In the genomic region with DNA sequence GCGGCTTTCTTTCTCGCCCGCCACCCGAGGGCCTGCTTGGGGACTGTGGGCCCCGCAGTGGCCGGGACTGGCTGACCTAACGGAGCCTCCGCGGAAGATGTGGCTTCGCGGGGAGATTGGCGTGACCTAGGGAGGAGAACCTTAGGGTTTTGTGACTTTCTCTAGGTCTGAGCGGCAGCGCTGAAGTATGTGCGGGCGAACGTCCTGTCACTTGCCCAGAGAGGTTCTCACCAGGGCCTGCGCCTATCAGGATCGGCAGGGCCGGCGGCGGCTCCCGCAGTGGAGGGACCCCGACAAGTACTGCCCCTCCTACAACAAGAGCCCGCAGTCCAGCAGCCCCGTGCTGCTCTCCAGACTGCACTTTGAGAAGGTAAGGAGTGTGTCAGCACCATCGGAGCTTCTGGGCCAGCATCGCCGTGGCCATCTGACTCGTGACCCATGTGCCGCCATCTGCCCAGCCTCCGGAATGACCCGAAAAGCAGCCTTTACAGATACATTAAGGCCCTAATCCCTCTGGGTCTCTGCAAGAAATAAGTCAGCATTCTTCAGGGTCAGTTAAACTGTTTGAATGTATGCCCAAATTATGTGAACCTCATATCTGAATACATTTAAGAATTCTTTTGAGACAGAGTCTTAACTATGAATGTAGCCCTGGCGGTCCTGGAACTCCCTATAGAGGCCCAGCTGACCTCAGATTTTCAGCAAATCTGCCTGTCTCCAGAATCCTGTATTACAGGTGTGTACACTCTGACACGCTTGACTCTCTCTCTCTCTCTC, we compare ENCODE assay signal across 7 mouse cellular contexts. TPM values are rescaled to one million over a fixed set of nuclear protein-coding genes. Genes with fewer than 3 reads are reported as not detected.
DNase-seq lines count a peak whose midpoint lies in the region; ATAC-seq and TF ChIP-seq lines count a peak whose summit lies in the region.

No protein-coding gene starts in this region.

- no peaks in the 10 kb centered on the region for H3K27me3 ChIP-seq in MEL (ENCODE audit: control insufficient read depth in 1 of 2, insufficient read depth in 2 of 2, low read length in 2 of 2)
- H3K27me3 ChIP-seq in embryonic facial prominence, embryonic 15.5 days, result no peaks in the 10 kb centered on the region
- no peaks in the 10 kb centered on the region for H3K27me3 ChIP-seq in heart, postnatal 0 days (ENCODE audit: control insufficient read depth, insufficient read depth, low read length)

- no peak for TF ChIP-seq RAD21 in MEL (IDR thresholded peaks at IDR 0.05; ENCODE audit: low read depth, low read length)

- H3K4me1 ChIP-seq in MEL (ENCODE audit: control insufficient read depth in 1 of 2, insufficient read depth in 2 of 2, low read length in 2 of 2), result peaks cover 0 to 17% of the 10 kb centered on the region in 2 experiments; a peak in 3 of 4 replicates
- H3K4me1 ChIP-seq in bone marrow, adult 2 months (ENCODE audit: control insufficient read depth, insufficient read depth, low read length), result peaks cover 3% of the 10 kb centered on the region; the same call in 1 of the 2 replicates
- peaks cover 8% of the 10 kb centered on the region for H3K4me1 ChIP-seq in embryonic facial prominence, embryonic 15.5 days
- H3K4me1 ChIP-seq in heart, postnatal 0 days (ENCODE audit: control insufficient read depth, insufficient read depth), result 0 out of 2 replicates have a peak, but pooled peaks cover 6% of the 10 kb centered on the region

- TF ChIP-seq EP300 in MEL (IDR thresholded peaks at IDR 0.05; ENCODE audit: low read depth in 1 of 2, low read length in 2 of 2), result no peak
- TF ChIP-seq EP300 in heart, postnatal 0 days (IDR thresholded peaks at IDR 0.05; ENCODE audit: low read depth), result no peak

- WGBS in bone marrow, adult 2 months, result 6% methylated on average over 35 of the region's 35 CpGs
- 2% methylated on average over 35 of the region's 35 CpGs for WGBS in embryonic facial prominence, embryonic 15.5 days
- WGBS in heart, postnatal 0 days, result 4% methylated on average over 35 of the region's 35 CpGs
- WGBS in macrophage (ENCODE audit: missing documents), result 13% methylated on average over 35 of the region's 35 CpGs

- peak; percentile 61 for DNase-seq in MEL (ENCODE audit: low read depth, low spot score)
- peak; percentile 18 for DNase-seq in heart, postnatal 0 days (ENCODE audit: low spot score)
- DNase-seq in kidney, postnatal 4 days, result peak; percentile 65 to 75
- peak; percentile 27 to 40 for DNase-seq in spleen, adult 18-20 months

- TF ChIP-seq CTCF in MEL (IDR thresholded peaks at IDR 0.05 in 2 of 3, conservative IDR thresholded peaks at IDR 0.05 in 1 of 3; ENCODE audit: control insufficient read depth in 1 of 3, insufficient read depth in 1 of 3, low read depth in 2 of 3, low read length in 3 of 3, poor library complexity in 1 of 3, severe bottlenecking in 1 of 3), result no peak
- no peak for TF ChIP-seq CTCF in bone marrow, adult 2 months (IDR thresholded peaks at IDR 0.05; ENCODE audit: control insufficient read depth, insufficient read depth, low read length)
- no peak for TF ChIP-seq CTCF in heart, postnatal 0 days (IDR thresholded peaks at IDR 0.05; ENCODE audit: low read depth)

- no peaks in the 10 kb centered on the region for H3K9me3 ChIP-seq in MEL (replicated peaks; ENCODE audit: insufficient read depth, low read length)
- H3K9me3 ChIP-seq in embryonic facial prominence, embryonic 15.5 days (replicated peaks), result no peaks in the 10 kb centered on the region
- H3K9me3 ChIP-seq in heart, postnatal 0 days (replicated peaks; ENCODE audit: control insufficient read depth, low read length), result no peaks in the 10 kb centered on the region

- peak overlapping the region; percentile 69 for H3K4me2 ChIP-seq in embryonic facial prominence, embryonic 15.5 days (replicated peaks)
- peak overlapping the region; percentile 90 for H3K4me2 ChIP-seq in heart, postnatal 0 days (ENCODE audit: low read depth, low read length)

- H3K9ac ChIP-seq in MEL (ENCODE audit: control insufficient read depth, low read depth, low read length, poor library complexity, severe bottlenecking), result peak overlapping the region; percentile 88
- peak overlapping the region; percentile 95 for H3K9ac ChIP-seq in embryonic facial prominence, embryonic 15.5 days
- peak overlapping the region; percentile 81 for H3K9ac ChIP-seq in heart, postnatal 0 days (replicated peaks; ENCODE audit: low read depth, low read length)

- ATAC-seq in embryonic facial prominence, embryonic 15.5 days (ENCODE audit: insufficient number of reproducible peaks, low FRiP score, low TSS enrichment, low read depth), result peak; percentile 61
- ATAC-seq in heart, postnatal 0 days (ENCODE audit: insufficient read depth, low read depth), result peak; percentile 53

- H3K79me2 ChIP-seq in MEL (ENCODE audit: control insufficient read depth, insufficient read depth, low read length, poor library complexity), result peaks cover 3% of the 10 kb centered on the region; the same call in 1 of the 2 replicates
- H3K79me2 ChIP-seq in macrophage (ENCODE audit: inconsistent target), result no peaks in the 10 kb centered on the region

- H3K4me3 ChIP-seq in MEL (ENCODE audit: control insufficient read depth in 1 of 2, insufficient read depth in 1 of 2, low read depth in 2 of 2, low read length in 2 of 2), result peak overlapping the region; percentile 84 to 86
- peak overlapping the region; percentile 85 for H3K4me3 ChIP-seq in bone marrow, adult 2 months (replicated peaks; ENCODE audit: control insufficient read depth, low read depth, low read length)
- H3K4me3 ChIP-seq in embryonic facial prominence, embryonic 15.5 days (replicated peaks), result peak overlapping the region; percentile 93
- peak overlapping the region; percentile 85 for H3K4me3 ChIP-seq in heart, postnatal 0 days (ENCODE audit: low read depth, low read length)
- H3K4me3 ChIP-seq in macrophage (ENCODE audit: inconsistent target), result peak overlapping the region; percentile 43

- TF ChIP-seq POLR2A in MEL (IDR thresholded peaks at IDR 0.05; ENCODE audit: control insufficient read depth in 1 of 2, insufficient read depth in 1 of 2, low read depth in 1 of 2, low read length in 2 of 2, poor library complexity in 1 of 2), result no peak
- TF ChIP-seq POLR2A in bone marrow, adult 2 months (IDR thresholded peaks at IDR 0.05; ENCODE audit: borderline replicate concordance, control insufficient read depth, low read depth, low read length), result no peak

- H3K36me3 ChIP-seq in MEL (ENCODE audit: control insufficient read depth in 1 of 2, insufficient read depth in 2 of 2, low read length in 2 of 2) (peaks cover 7 to 15% of the 10 kb centered on the region in 2 experiments), macrophage (ENCODE audit: inconsistent target) (peaks cover 31% of the 10 kb centered on the region)
- H3K36me3 ChIP-seq in embryonic facial prominence, embryonic 15.5 days, result peaks cover 61% of the 10 kb centered on the region
- peaks cover 68% of the 10 kb centered on the region for H3K36me3 ChIP-seq in heart, postnatal 0 days (replicated peaks; ENCODE audit: control insufficient read depth, insufficient read depth, low read length)

- peak overlapping the region; percentile 45 for H3K27ac ChIP-seq in MEL (ENCODE audit: control insufficient read depth, low read depth, low read length)
- peak overlapping the region; percentile 90 for H3K27ac ChIP-seq in bone marrow, adult 2 months (ENCODE audit: control insufficient read depth, insufficient read depth, low read depth, low read length, poor library complexity)
- H3K27ac ChIP-seq in embryonic facial prominence, embryonic 15.5 days (replicated peaks), result peak overlapping the region; percentile 89
- peak overlapping the region; percentile 80 for H3K27ac ChIP-seq in heart, postnatal 0 days (ENCODE audit: low read depth)
- no peak overlapping the region for H3K27ac ChIP-seq in macrophage

TF ChIP-seq in MEL, 35 proteins besides CTCF, POLR2A, EP300 and RAD21:
- TF ChIP-seq SIN3A (IDR thresholded peaks at IDR 0.05; ENCODE audit: low read length) (0 out of 2 replicates have a peak, but pooled peaks have one; percentile 0), ZKSCAN1 (IDR thresholded peaks at IDR 0.05; ENCODE audit: low read depth, low read length) (no peak), ZMIZ1 (IDR thresholded peaks at IDR 0.05; ENCODE audit: low read depth, low read length) (no peak)

RNA-seq across cellular contexts. Expression of gene Hmces, which starts 0.8 kb away (rescaled TPM):
- 26.3 and 26.8 TPM in 2 replicates for total RNA-seq in MEL (2012; rRNA removed)
- polyA plus RNA-seq in MEL (2012; ENCODE audit: insufficient read depth in 1 of 2, insufficient read length in 2 of 2, low read depth in 1 of 2, low replicate concordance in 2 of 2, missing spikeins in 1 of 2), result 10 to 100 TPM in 1 of 2 experiments, not detected in 1; 23.6 TPM
- polyA plus RNA-seq in bone marrow, adult 2 months (2011; ENCODE audit: insufficient read depth, insufficient read length, low replicate concordance, missing spikeins), result 29.8 and 48.8 TPM in 2 replicates
- polyA plus RNA-seq in embryonic facial prominence, embryonic 15.5 days (2015; fragmentation: Nextera tagmentation; extraction: Ambion mirVana), result 51.5 and 53.5 TPM in 2 replicates
- 8.7 and 40.9 TPM in 2 replicates for total RNA-seq in heart, postnatal 0 days (2014; rRNA removed; ENCODE audit: low replicate concordance)
- 16.2 and 18.0 TPM in 2 replicates for polyA plus RNA-seq in heart, postnatal 0 days (2015; fragmentation: Nextera tagmentation; extraction: Ambion mirVana)
- total RNA-seq in macrophage (2018; cell fraction: chromatin; rRNA removed), result 10 to 100 TPM in 9 of 26 experiments, 1 to 10 TPM in 17; 1.7 to 35.8 (median 8.0) TPM
- 1 to 10 TPM; 1.5 to 6.4 (median 3.0) TPM for total RNA-seq in macrophage (2018; cell fraction: cytosol; rRNA removed)
- total RNA-seq in macrophage (2018; cell fraction: nucleus; rRNA removed), result 10 to 100 TPM in 6 of 26 experiments, 1 to 10 TPM in 20; 1.1 to 18.8 (median 5.7) TPM
- polyA plus RNA-seq in macrophage (2018), result 7.1 to 9.6 TPM (median 7.4 TPM) in 3 replicates

RNA-seq across cellular contexts. Expression of gene Copg1, which starts 26.9 kb away (rescaled TPM):
- 83.1 and 85.0 TPM in 2 replicates for total RNA-seq in MEL (2012; rRNA removed)
- polyA plus RNA-seq in MEL (2012; ENCODE audit: insufficient read depth in 1 of 2, insufficient read length in 2 of 2, low read depth in 1 of 2, low replicate concordance in 2 of 2, missing spikeins in 1 of 2) (100 to 1,000 TPM; 117 to 681 TPM), macrophage (2018) (36.1 to 45.7 TPM (median 37.8 TPM) in 3 replicates)
- polyA plus RNA-seq in bone marrow, adult 2 months (2011; ENCODE audit: insufficient read depth, insufficient read length, low replicate concordance, missing spikeins), result 33.9 and 63.6 TPM in 2 replicates
- 172 and 173 TPM in 2 replicates for polyA plus RNA-seq in embryonic facial prominence, embryonic 15.5 days (2015; fragmentation: Nextera tagmentation; extraction: Ambion mirVana)
- 92.4 and 95.1 TPM in 2 replicates for total RNA-seq in heart, postnatal 0 days (2014; rRNA removed; ENCODE audit: low replicate concordance)
- 66.3 and 67.1 TPM in 2 replicates for polyA plus RNA-seq in heart, postnatal 0 days (2015; fragmentation: Nextera tagmentation; extraction: Ambion mirVana)
- total RNA-seq in macrophage (2018; cell fraction: chromatin; rRNA removed), result 100 to 1,000 TPM in 15 of 26 experiments, 10 to 100 TPM in 11; 66.5 to 175 (median 130) TPM
- 10 to 100 TPM; 31.8 to 51.6 (median 40.3) TPM for total RNA-seq in macrophage (2018; cell fraction: cytosol; rRNA removed)
- total RNA-seq in macrophage (2018; cell fraction: nucleus; rRNA removed), result 100 to 1,000 TPM in 5 of 26 experiments, 10 to 100 TPM in 21; 47.8 to 123 (median 78.3) TPM

Comparison
In these comparisons a context has a peak if more than half of its experiments do, and no peak if none do; other contexts are left out.
1. DNase-seq: peak in every context shown above with its lines; median percentile 70 in kidney, postnatal 4 days; 61 in MEL; 34 in spleen, adult 18-20 months; 18 in heart, postnatal 0 days.
2. H3K4me3 ChIP-seq: peak in every context shown above with its lines; median percentile 93 in embryonic facial prominence, embryonic 15.5 days; 85 in MEL; 85 in bone marrow, adult 2 months; 85 in heart, postnatal 0 days; 43 in macrophage.